Mouse (Mus musculus) gonadal fat pad, adult 2 months (tissue): Measurements from ENCODE around the gene Gle1. TPM values are rescaled to one million over a fixed set of nuclear protein-coding genes. Genes with fewer than 3 reads are reported as not detected.

Experiments used
- DNase-seq: peaks from one replicate; pipeline ENCODE4 v3.0.0-alpha.2; 2012; ENCODE audit warnings: low read depth
- polyA plus RNA-seq: library from polyadenylated mRNA; depleted of rRNA; stranded (reverse); fragments of >200 nt; gene quantifications from 2 replicates; pipeline ENCODE4 v1.2.3, GENCODE M21; 2012; rRNA removed

The Gle1 gene
- polyA plus RNA-seq, 1 experiment = 19.3 TPM

DNA sequence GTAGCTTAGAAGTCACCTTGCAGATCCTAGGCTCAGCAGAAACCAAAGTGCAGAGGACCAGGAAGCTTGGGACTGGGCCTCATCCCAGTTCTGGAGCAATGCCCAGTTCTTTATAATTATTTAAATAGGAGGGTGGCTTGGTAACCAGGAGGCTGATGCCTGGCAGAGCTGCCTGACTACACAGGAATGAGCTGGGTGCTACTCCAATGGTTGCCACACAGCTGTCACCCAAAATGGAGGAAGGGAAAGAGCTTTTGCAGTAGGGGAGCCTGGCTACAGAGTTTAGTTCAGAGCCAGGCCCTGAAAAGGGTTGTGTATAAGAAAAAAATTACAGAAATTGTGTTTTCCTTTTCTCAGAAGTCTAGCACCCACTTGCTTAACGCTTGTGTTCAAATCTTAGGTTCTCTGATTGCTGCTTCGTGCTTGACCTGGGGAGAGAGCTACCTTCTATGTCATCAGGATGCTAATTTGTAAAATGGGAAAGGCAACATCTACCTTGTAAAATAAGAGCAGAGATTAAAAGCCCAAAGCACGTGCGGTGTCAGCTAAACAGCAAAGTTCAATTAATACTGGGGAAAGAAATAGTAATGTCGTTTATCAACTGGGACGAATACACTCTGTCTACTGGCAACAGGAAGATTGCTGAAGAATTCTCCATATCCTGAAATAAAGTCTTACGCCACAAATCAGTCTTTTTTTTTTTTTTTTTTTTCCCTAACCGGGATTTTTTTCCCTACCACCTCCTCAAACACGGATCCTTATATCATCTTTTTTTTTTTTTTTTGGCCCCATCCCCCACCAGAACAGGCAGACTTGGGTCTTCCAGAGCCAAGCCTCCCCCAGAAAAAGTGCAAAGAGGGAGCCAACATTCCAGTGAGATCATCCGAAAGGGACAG, 29.4 kb downstream of the Gle1 start:
- DNase-seq = no peak

DNA sequence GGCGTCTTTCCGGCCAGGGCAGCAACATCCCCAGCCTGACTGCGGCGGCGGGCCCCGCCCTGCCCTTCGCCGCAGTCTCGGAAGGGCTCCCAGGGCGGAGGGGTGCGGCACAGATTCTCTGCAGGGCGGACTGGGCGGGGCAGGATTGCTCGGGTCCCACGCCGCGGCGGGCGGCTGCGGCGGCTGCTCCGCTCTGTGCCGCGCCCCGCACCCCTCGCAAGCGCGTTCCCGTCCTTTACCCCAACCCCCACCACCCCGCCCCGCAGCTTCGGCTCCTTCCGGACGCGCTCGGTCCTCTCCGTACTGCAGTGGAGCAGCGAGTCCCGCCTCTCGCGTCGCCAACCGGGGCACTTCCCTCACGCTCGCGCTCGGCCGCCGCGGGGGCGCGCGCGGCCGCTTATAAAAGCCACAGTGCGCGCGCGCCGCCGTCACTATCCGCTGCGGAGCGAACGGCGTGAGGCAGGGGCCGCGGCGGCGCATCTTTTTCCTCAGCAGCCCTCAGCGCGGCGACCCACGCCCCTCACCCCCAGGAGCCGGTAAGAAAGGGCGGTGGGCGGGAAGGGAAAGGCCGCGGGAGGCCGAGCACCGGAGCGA, 30.1 kb downstream of the Gle1 start, which contains the start of gene Sptan1:
TSS of gene Sptan1 (plus strand) at position 311 of the 594 bp plus-strand sequence.
- DNase-seq = no peak

DNA sequence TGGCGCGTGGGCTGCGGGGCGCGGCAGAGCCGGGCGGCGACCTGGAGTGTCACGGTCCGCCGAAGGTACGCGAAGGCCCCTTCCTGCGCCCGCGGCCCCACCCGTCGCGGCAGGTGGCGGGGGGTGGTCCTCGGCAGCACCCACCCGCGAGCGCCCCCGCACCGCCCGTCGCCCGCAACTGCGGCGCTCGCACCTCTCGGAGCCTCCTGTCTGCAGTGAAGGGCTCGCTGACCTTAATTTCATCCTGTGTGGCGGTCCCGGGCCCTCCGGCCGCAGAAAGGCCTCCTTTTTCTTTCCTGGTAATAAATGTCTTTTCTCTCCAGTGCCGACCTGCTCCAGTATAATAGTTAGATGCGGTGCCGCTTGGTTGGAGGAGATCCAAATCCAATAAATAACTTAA, 30.7 kb downstream of the Gle1 start:
- no peak for DNase-seq

DNA sequence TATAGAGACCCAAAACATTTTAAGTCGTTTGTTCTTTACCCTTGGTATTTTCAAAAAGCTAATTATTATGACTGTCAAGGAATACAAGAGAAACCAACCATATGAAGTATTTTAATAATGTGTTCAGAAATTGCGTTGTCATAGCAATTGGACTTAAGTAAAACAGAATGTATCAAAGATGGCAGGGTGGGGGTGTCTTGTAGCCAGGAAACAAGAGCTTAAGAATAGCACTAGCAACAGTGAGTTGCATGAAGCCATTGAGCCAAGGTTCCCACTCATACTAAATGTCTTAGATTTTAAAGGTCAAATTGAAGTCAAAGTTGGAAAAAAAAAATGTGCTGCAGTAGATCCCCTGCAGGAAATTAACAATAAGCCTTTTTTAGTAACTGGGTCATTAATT, 31.6 kb downstream of the Gle1 start:
- no peak for DNase-seq

DNA sequence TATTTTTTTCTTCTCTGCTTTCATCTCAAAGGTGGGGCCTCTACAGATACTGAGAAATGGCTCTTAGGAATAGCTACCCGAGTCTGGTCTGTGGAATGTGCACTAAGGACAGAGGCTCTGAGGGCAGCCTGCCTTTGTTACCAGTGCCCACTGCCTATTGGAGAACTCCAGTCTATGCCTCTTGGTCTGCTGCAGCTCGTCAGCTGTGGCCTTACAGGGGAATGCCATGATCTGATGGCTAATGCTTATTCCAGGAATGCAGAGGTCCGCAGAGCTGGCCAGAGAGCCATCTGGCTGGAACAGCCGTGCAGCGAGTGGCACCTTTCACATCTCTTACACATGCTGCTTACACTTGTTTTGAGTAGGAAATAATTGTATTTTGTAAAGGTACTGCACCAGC, 32.5 kb downstream of the Gle1 start:
- no peak for DNase-seq

DNA sequence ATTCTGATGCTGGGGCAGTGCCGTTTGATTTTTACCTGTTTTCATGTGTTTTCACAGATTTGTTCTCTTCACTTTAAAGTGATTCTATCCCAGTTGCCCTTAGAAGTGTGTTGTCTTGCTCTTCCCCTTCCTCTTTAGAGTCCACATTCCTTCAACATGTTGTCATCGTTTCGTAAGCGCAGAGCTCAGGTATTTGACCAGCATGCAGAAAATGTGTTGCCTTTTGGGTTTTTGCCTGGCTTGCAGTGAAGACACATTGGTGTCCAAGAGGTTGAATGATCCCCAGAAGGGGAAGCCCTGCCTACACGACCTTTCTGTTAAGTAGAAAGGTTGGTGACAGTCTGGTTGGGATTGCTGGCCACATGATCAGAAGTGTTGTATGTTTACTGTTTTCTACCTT, 33.4 kb downstream of the Gle1 start:
- no peak for DNase-seq

DNA sequence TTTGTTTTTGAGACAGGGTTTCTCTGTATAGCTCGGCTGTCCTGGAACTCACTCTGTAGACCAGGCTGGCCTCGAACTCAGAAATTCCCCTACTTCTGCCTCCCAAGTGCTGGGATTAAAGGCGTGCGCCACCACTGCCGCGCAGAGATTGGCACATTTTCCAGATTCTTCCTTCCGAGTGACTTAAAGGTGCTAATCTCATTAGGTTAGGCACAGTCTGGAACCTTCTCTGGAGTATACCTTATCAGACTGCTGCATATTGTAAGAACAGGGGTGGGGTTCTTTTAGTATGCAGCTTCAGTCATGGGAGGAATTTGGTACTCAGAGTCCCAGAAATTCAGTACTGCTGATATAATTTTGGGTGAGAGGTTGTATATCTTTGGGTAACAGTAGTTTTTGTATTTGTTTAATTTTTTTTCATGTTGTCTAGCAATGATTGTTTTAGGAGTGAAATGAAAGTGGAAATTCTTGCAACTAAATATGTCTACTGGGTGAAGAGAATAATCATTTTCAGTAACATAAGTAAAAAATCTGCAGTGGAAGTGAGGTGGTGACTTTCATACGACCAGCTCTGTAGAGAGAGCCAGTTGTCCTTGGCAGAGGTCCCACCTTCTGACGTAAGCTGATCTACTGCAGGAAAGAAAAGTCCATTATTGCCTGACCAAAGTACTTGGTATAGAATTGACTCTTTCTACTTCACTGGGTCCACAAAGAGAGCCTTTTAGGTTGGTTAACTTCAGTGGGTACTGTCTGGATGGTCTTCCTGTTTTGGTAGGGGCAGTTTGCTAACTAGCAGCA, 36.8 kb downstream of the Gle1 start:
- no peak for DNase-seq

DNA sequence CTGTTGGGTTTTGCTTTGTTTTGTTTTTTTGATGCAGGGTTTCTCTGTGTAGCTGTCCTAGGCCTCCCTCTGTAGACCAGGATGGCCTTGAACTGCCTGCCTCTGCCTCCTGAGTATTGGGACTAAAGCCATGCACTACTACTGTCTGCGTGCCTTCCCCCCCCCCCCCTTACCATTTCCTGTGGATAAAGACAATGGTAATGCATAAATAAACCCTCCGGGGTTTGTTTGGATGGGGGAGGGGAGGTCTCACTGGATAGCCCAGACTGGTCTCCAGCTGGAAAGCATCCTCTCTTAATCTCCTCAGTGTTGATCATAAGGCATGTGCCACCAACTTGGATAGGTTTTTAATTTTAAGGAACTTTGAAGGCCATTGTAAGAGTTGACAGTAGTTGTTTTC, 38.3 kb downstream of the Gle1 start:
- DNase-seq = no peak

DNA sequence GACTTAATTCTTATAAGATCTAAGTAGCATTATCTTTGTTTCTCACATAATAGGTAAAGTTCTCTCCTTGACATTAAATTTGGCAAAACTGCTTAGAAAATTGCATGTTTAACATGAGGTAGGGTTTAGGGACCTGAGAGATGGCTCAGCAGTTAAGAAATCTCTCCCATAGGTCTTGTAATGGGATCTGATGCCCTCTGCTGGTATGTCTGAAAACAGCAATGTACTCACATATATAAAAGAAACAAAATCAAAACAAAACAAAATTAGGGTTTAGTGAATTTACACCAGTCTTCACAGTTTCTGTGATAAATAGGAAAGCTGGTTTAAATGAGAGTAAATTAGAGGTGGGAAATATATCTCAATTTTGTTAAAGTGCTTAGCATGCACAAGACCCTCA, 42.1 kb downstream of the Gle1 start:
- DNase-seq = no peak

DNA sequence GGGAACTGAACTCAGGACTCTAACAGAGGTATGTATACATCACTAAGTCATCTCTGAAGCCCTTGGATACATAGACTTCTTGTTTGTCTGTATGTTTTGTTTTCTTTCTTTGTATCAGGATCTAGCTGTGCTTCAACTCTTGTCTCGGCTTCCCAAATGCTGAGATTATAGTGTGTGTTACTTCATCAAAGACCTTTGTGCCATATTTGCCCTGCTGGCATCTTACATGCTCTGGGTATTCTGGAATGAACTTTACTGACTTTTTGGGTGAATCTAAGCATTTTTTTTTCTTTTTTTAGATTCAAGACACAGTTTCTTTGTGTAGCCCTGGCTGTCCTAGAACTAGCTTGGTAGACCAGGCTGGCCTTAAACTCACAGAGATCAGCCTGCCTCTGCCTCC, 45.4 kb downstream of the Gle1 start:
- DNase-seq = no peak

DNA sequence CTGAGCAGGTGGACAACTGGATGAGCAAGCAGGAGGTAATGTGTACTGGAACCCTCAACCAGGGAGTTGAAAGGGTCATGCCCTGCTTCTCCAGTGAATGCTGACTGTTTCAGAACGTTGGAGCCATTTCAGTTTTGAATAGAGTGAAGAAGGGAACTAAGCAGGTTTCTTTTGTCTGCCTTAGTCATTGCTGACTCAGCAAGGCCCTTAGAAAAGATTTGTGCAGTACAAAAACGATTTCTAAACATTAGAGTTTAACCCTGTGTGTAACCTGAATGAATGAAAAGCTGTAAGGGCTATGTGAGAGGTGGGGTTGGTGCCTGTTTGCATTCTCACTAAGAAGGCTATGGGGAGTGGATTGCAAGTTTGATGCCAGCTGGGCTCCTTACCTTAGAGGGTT, 56.7 kb downstream of the Gle1 start:
- DNase-seq = no peak

DNA sequence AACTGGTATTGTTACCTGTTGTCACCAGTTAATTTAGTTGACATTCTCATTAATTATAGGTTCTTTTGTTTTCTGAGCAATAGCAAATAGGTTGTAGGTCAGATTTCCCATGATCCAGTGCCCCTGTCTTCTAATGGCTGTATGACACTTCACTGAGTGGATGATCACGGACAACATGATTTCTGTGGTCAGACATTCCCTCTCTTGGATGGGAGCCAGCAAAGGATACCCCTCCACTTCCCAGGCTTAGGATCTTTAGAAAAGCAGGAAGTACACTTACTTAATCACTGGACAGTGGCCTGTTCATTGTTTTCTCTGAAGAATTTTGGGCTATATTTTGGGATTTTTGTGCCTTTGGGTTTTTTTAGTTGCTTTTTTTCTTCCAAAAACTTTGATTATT, 73.9 kb downstream of the Gle1 start:
- no peak for DNase-seq

Other genes with a start within 250 kb of the Gle1 start
- gene Gm13420, start 183.7 kb upstream of the Gle1 start, polyA plus RNA-seq = 0.09 TPM in 1 of 2 replicates, not detected in the other
- gene Gm13547, start 176.1 kb upstream of the Gle1 start, polyA plus RNA-seq = not detected in 2 replicates
- 23.1 and 34.4 TPM in 2 replicates for gene Coq4, start 147.9 kb upstream of the Gle1 start, polyA plus RNA-seq
- gene Trub2, start 146.9 kb upstream of the Gle1 start, polyA plus RNA-seq = 54.2 and 73.3 TPM in 2 replicates
- gene Slc27a4, start 132.8 kb upstream of the Gle1 start, polyA plus RNA-seq = 64.2 and 65.8 TPM in 2 replicates
- gene Urm1, start 115.4 kb upstream of the Gle1 start, polyA plus RNA-seq = 41.9 and 61.3 TPM in 2 replicates
- 15.0 and 22.4 TPM in 2 replicates for gene Cercam, start 66.3 kb upstream of the Gle1 start, polyA plus RNA-seq
- 30.6 and 41.7 TPM in 2 replicates for gene Odf2, start 46.2 kb upstream of the Gle1 start, polyA plus RNA-seq
- gene Sptan1, start 30.1 kb downstream of the Gle1 start, polyA plus RNA-seq = 150 and 210 TPM in 2 replicates
- 37.6 and 45.3 TPM in 2 replicates for gene Wdr34, start 113.5 kb downstream of the Gle1 start, polyA plus RNA-seq
- gene Set, start 122.0 kb downstream of the Gle1 start, polyA plus RNA-seq = 28.5 and 37.2 TPM in 2 replicates
- gene Pkn3, start 142.3 kb downstream of the Gle1 start, polyA plus RNA-seq = 9.1 and 12.3 TPM in 2 replicates
- 56.4 and 66.5 TPM in 2 replicates for gene Zdhhc12, start 158.2 kb downstream of the Gle1 start, polyA plus RNA-seq
- gene Zer1, start 189.2 kb downstream of the Gle1 start, polyA plus RNA-seq = 58.1 TPM in 2 replicates
- gene Tbc1d13, start 198.3 kb downstream of the Gle1 start, polyA plus RNA-seq = 47.7 and 59.5 TPM in 2 replicates
- gene Endog, start 236.1 kb downstream of the Gle1 start, polyA plus RNA-seq = 40.8 and 41.5 TPM in 2 replicates
- gene Spout1, start 243.0 kb downstream of the Gle1 start, polyA plus RNA-seq = 24.3 and 27.3 TPM in 2 replicates